Mouse (Mus musculus) hindbrain, embryonic 10.5 days (tissue): ENCODE results near the gene Mamdc2. TPM values are rescaled to one million over a fixed set of nuclear protein-coding genes. Genes with fewer than 3 reads are reported as not detected.

Experiments used
- DNase-seq: peaks from one replicate; pipeline ENCODE4 v3.0.0-alpha.2; 2017; ENCODE audit warnings: low spot score
- H3K27ac ChIP-seq: fragments of 300-500 bp; sonication (generic); 2 replicates; pipeline ENCODE4 v1.5.1; 2016; ENCODE audit warnings: mild to moderate bottlenecking, moderate library complexity
- H3K27me3 ChIP-seq: fragments of 300-500 bp; sonication (generic); 2 replicates; pipeline ENCODE4 v1.6.1; 2016; ENCODE audit warnings: mild to moderate bottlenecking; ENCODE audit not compliant: poor library complexity, insufficient read depth, severe bottlenecking
- H3K36me3 ChIP-seq: fragments of 300-500 bp; sonication (generic); 2 replicates; pipeline ENCODE4 v1.6.1; 2016; ENCODE audit warnings: mild to moderate bottlenecking, moderate library complexity
- H3K4me1 ChIP-seq: fragments of 300-500 bp; sonication (generic); replicated peaks from 2 replicates; pipeline ENCODE4 v1.6.1; 2016; ENCODE audit warnings: mild to moderate bottlenecking
- H3K4me3 ChIP-seq: fragments of 300-500 bp; sonication (generic); 2 replicates; pipeline ENCODE4 v1.5.1; 2016; ENCODE audit warnings: mild to moderate bottlenecking, moderate library complexity
- H3K9me3 ChIP-seq: fragments of 300-500 bp; sonication (generic); 2 replicates; pipeline ENCODE4 v1.6.1; 2016; ENCODE audit warnings: mild to moderate bottlenecking, moderate library complexity
- WGBS: fragments of 180-500 bp; shearing (Covaris S2); methylation state at CpG from one replicate; pipeline ENCODE4 v1.1.7; 2016; 5-methylcytosine and 5-hydroxymethylcytosine counted together
- polyA plus RNA-seq: library from polyadenylated mRNA; unstranded; fragments of >200 nt; fragmentation: Nextera tagmentation; extraction: Ambion mirVana; gene quantifications from 2 replicates; pipeline ENCODE4 v1.2.1, GENCODE M21; 2016

Mamdc2 gene
- polyA plus RNA-seq, 1 experiment from 2014 or later = 1.2 TPM

GRCm38 (mm10) chr19:23332883-23333282 is 115.4 kb downstream of the Mamdc2 start:
- H3K9me3 ChIP-seq = no peaks in the 10 kb centered on the region
- DNase-seq = no peak
- WGBS = 91% methylated on average over 1 of the region's 1 CpGs
- H3K27ac ChIP-seq = no peak overlapping the region
- no peaks in the 10 kb centered on the region for H3K4me1 ChIP-seq
- no peaks in the 10 kb centered on the region for H3K36me3 ChIP-seq
- no peaks in the 10 kb centered on the region for H3K27me3 ChIP-seq
- no peak overlapping the region for H3K4me3 ChIP-seq

- H3K4me3 ChIP-seq = no peak overlapping the region
- WGBS = 55% methylated on average over 6 of the region's 6 CpGs
- DNase-seq = no peak
- H3K9me3 ChIP-seq = no peaks in the 10 kb centered on the region
- H3K27ac ChIP-seq = no peak overlapping the region
- H3K4me1 ChIP-seq = no peaks in the 10 kb centered on the region
- no peaks in the 10 kb centered on the region for H3K27me3 ChIP-seq
- no peaks in the 10 kb centered on the region for H3K36me3 ChIP-seq
Measured at GRCm38 (mm10) chr19:23330842-23331241, 117.4 kb downstream of the Mamdc2 start.

DNA sequence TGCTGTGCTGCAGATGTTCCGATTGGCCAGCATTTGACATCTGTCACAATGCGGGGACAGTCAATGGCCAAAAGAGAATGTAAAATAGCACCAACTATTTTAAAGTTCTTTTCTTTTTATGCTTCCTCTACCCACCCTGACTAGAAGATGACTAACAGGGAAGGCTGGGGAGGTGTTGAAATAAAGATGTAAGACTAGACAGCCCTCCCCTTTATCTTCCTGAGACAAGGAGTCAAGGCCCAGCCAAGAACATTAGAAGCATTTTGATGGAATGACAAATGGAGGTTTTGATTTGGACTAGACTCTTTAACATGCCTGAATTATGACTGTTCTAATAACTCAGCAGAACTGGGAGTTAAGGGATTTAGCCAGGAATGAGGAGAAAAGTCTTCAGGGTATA is 118.9 kb downstream of the Mamdc2 start:
- Histone ChIP-seq H3K27me3 (no peaks in the 10 kb centered on the region), H3K4me1 (no peaks in the 10 kb centered on the region), H3K27ac (no peak overlapping the region), H3K4me3 (no peak overlapping the region), H3K9me3 (no peaks in the 10 kb centered on the region), H3K36me3 (no peaks in the 10 kb centered on the region)
- WGBS = 92% methylated on average over 2 of the region's 2 CpGs
- no peak for DNase-seq

GRCm38 (mm10) chr19:23327056-23327640 is 121.1 kb downstream of the Mamdc2 start:
- Histone ChIP-seq H3K4me1 (no peaks in the 10 kb centered on the region), H3K27ac (no peak overlapping the region), H3K9me3 (no peaks in the 10 kb centered on the region), H3K27me3 (no peaks in the 10 kb centered on the region), H3K4me3 (no peak overlapping the region), H3K36me3 (no peaks in the 10 kb centered on the region)
- DNase-seq = no peak
- 93% methylated on average over 3 of the region's 3 CpGs for WGBS

DNA sequence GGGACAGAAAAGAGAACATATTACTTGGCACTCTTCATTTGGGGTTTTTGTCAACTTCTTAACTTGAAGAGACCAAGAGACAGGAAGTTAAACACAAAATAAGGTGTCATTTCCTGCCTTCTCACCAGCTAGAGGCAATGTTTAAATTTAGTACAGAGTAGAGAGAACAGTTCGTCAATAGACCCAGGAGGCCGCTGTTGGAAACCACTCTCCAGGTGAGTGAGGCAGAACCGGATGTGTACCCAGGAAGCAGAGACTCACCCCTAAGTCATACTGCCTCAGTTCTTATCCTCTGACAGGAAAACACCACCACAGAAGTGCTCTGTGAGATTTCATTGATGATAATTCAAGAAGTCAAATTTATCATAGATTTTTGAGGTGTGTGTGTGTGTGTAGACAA is 125.1 kb downstream of the Mamdc2 start:
- WGBS = 87% methylated on average over 3 of the region's 3 CpGs
- no peak for DNase-seq
- no peaks in the 10 kb centered on the region for H3K4me1 ChIP-seq
- H3K9me3 ChIP-seq = no peaks in the 10 kb centered on the region
- H3K4me3 ChIP-seq = no peak overlapping the region
- no peaks in the 10 kb centered on the region for H3K27me3 ChIP-seq
- no peaks in the 10 kb centered on the region for H3K36me3 ChIP-seq
- H3K27ac ChIP-seq = no peak overlapping the region

- H3K27ac ChIP-seq = no peak overlapping the region
- H3K4me3 ChIP-seq = no peak overlapping the region
- H3K9me3 ChIP-seq = no peaks in the 10 kb centered on the region
- H3K36me3 ChIP-seq = no peaks in the 10 kb centered on the region
- no peak for DNase-seq
- 87% methylated on average over 5 of the region's 5 CpGs for WGBS
- no peaks in the 10 kb centered on the region for H3K4me1 ChIP-seq
- no peaks in the 10 kb centered on the region for H3K27me3 ChIP-seq
Measured at GRCm38 (mm10) chr19:23317989-23318358, 130.3 kb downstream of the Mamdc2 start.

- no peaks in the 10 kb centered on the region for H3K36me3 ChIP-seq
- H3K4me3 ChIP-seq = no peak overlapping the region
- no peaks in the 10 kb centered on the region for H3K27me3 ChIP-seq
- H3K9me3 ChIP-seq = no peaks in the 10 kb centered on the region
- H3K27ac ChIP-seq = no peak overlapping the region
- 83% methylated on average over 5 of the region's 5 CpGs for WGBS
- no peaks in the 10 kb centered on the region for H3K4me1 ChIP-seq
- DNase-seq = no peak
Measured at GRCm38 (mm10) chr19:23317295-23317988, 130.8 kb downstream of the Mamdc2 start.

DNA sequence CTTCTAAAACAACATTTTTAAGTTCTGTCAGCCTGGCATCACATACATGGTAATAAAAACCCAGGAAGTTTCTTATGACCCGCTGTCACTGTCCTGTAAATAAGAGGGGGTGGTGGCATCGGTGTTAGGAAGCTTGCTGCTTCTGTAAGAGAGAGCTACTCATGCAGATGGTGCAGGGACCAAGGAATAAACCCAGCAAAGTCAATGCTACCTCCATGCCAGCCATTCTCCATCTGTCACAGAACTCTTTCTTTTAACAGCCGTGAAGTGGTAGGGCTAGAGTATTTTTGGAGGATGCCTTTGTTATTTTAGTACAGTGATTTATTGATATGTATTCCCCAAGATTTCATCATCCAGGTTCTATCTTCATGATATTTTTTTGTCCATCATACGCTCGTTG is 131.4 kb downstream of the Mamdc2 start:
- H3K9me3 ChIP-seq = no peaks in the 10 kb centered on the region
- no peaks in the 10 kb centered on the region for H3K4me1 ChIP-seq
- H3K27me3 ChIP-seq = no peaks in the 10 kb centered on the region
- no peak for DNase-seq
- no peak overlapping the region for H3K4me3 ChIP-seq
- WGBS = 91% methylated on average over 5 of the region's 5 CpGs
- no peak overlapping the region for H3K27ac ChIP-seq
- H3K36me3 ChIP-seq = no peaks in the 10 kb centered on the region

DNA sequence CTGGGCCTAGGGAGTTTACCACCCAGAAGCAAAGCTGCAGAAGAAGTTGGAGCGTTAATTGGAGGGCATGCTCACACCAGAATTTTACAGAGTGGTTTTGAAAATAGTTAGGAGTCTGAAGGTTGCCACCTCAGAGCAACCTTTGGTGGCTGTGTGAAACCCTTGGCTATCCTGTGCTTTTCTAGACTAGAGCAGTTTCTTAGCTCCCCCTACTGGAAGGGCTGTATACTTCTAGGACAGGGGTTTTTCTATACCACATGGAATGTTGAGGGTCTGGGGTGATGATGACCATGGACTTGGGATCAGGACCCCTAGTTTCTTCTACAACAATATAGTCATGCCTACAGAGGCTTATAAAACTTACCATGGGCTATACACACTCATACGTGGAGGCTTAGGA is 138.3 kb downstream of the Mamdc2 start:
- Histone ChIP-seq H3K4me1 (no peaks in the 10 kb centered on the region), H3K4me3 (no peak overlapping the region), H3K9me3 (no peaks in the 10 kb centered on the region), H3K27me3 (no peaks in the 10 kb centered on the region), H3K27ac (no peak overlapping the region), H3K36me3 (no peaks in the 10 kb centered on the region)
- 89% methylated on average over 2 of the region's 2 CpGs for WGBS
- DNase-seq = no peak

DNA sequence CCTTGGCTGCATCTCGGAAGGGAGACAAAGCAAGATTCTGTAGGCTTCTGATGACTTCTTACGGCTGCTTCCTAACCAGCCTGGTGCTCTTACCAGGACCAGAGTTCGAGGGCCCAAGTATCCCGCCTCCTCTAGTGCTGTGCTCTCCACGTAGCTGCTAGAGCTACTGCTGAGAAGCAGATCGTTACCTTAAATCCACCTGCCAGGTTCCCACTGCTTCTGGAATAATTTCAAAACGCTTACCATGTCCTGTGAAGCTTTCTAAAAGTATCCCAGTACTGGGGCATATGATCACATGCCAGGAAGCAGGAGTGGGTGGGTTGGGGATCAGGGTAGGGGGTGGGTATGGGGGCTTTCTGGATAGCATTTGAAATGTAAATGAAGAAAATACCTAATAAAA is 141.6 kb downstream of the Mamdc2 start:
- Histone ChIP-seq H3K36me3 (no peaks in the 10 kb centered on the region), H3K4me3 (no peak overlapping the region), H3K9me3 (no peaks in the 10 kb centered on the region), H3K27ac (no peak overlapping the region), H3K4me1 (no peaks in the 10 kb centered on the region), H3K27me3 (no peaks in the 10 kb centered on the region)
- WGBS = 86% methylated on average over 7 of the region's 7 CpGs
- no peak for DNase-seq

GRCm38 (mm10) chr19:23299987-23300386 is 148.3 kb downstream of the Mamdc2 start:
- H3K4me1 ChIP-seq = no peaks in the 10 kb centered on the region
- no peak overlapping the region for H3K27ac ChIP-seq
- H3K27me3 ChIP-seq = no peaks in the 10 kb centered on the region
- no peaks in the 10 kb centered on the region for H3K36me3 ChIP-seq
- H3K4me3 ChIP-seq = no peak overlapping the region
- no peak for DNase-seq
- 95% methylated on average over 3 of the region's 3 CpGs for WGBS
- H3K9me3 ChIP-seq = no peaks in the 10 kb centered on the region

DNA sequence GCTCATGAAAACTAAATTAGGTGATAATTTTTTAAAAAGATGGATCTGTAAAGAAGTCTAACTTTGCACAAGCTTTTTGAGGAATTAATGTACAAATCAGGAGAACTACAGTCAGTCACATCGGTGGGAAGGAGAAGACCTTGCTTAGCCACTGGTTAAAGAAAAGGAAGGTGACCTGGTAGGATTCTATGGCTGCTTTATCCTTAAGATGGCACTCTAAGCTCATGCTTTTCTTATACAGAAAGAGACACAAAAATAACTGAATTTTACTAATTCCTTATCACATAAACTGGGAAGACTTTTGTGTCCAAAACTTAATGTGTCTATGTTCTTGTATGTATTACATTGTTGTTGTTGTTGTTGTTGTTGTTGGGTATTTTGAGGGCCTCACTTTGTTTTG is 149.3 kb downstream of the Mamdc2 start:
- 89% methylated on average over 1 of the region's 1 CpGs for WGBS

GRCm38 (mm10) chr19:23297191-23297590 is 151.1 kb downstream of the Mamdc2 start:
- DNase-seq = no peak
- no peak overlapping the region for H3K27ac ChIP-seq
- H3K27me3 ChIP-seq = no peaks in the 10 kb centered on the region
- H3K4me3 ChIP-seq = no peak overlapping the region
- no peaks in the 10 kb centered on the region for H3K36me3 ChIP-seq
- no peaks in the 10 kb centered on the region for H3K9me3 ChIP-seq
- H3K4me1 ChIP-seq = no peaks in the 10 kb centered on the region

More for the DNA sequence above, 149.3 kb downstream of the Mamdc2 start:
- Histone ChIP-seq H3K4me1 (no peaks in the 10 kb centered on the region), H3K4me3 (no peak overlapping the region), H3K27me3 (no peaks in the 10 kb centered on the region), H3K9me3 (no peaks in the 10 kb centered on the region), H3K36me3 (no peaks in the 10 kb centered on the region), H3K27ac (no peak overlapping the region)
- no peak for DNase-seq

DNA sequence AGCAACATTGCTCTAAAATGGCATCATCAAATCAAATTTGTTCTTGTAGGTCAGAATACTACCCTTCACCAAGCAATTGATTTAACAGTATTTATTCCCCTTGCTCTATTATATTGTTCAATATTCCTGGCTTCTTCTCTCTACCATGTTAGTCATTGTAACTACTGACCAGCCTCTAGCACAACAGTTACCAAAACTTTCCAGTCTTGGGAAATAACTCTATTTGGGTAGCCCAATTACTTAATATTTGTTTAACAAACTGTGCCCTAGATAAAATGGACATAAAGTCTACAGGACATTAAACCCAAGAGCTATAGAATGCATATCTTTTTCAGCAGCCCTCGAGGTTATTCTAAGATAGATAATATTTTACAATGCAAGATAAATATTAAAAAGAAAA is 159.0 kb downstream of the Mamdc2 start:
- no peaks in the 10 kb centered on the region for H3K4me1 ChIP-seq
- DNase-seq = no peak
- WGBS = 75% methylated on average over 1 of the region's 1 CpGs

More for the DNA sequence above, 159.0 kb downstream of the Mamdc2 start:
- Histone ChIP-seq H3K4me3 (no peak overlapping the region), H3K36me3 (no peaks in the 10 kb centered on the region), H3K9me3 (0 out of 2 replicates have a peak, but pooled peaks cover 2% of the 10 kb centered on the region), H3K27ac (no peak overlapping the region), H3K27me3 (no peaks in the 10 kb centered on the region)
